Mouse (Mus musculus) midbrain, postnatal 0 days (tissue): Measurements from ENCODE around the gene Gm10160. TPM values are rescaled to one million over a fixed set of nuclear protein-coding genes. Genes with fewer than 3 reads are reported as not detected.
A peak's percentile ranks its signal among the peaks of the same experiment; 100 is the strongest.
"Not testable (repeated sequence)": the region's sequence is repeated elsewhere in the genome, so short reads cannot be mapped to it uniquely, and the experiment has no call there.

ENCODE experiments used
- ATAC-seq: fragments of 200-750 bp; cut with Nextera tagmentation; 2 replicates; pipeline ENCODE4 v1.8.0; 2017; ENCODE audit warnings: moderate number of reproducible peaks, mild to moderate bottlenecking, moderate TSS enrichment, moderate library complexity; ENCODE audit not compliant: low FRiP score
- DNase-seq: peaks from one replicate; pipeline ENCODE4 v3.0.0-alpha.2; 2015; ENCODE audit warnings: low spot score
- H3K27ac ChIP-seq: fragments of 300-500 bp; sonication (generic); 2 replicates; pipeline ENCODE4 v1.5.1; 2014; ENCODE audit warnings: low read depth, mild to moderate bottlenecking, low read length, mixed read lengths
- H3K27me3 ChIP-seq: fragments of 300-500 bp; sonication (generic); 2 replicates; pipeline ENCODE4 v1.6.1; 2014; ENCODE audit warnings: low read length, control low read depth, mixed read lengths; ENCODE audit not compliant: insufficient read depth
- H3K36me3 ChIP-seq: fragments of 300-500 bp; sonication (generic); 2 replicates; pipeline ENCODE4 v1.6.1; 2014; ENCODE audit warnings: low read length, control low read depth, mixed read lengths; ENCODE audit not compliant: insufficient read depth
- H3K4me1 ChIP-seq: fragments of 300-500 bp; sonication (generic); 2 replicates; pipeline ENCODE4 v1.6.1; 2014; ENCODE audit warnings: mild to moderate bottlenecking, control low read depth, antibody characterized with exemption, low read length, mixed read lengths; ENCODE audit not compliant: insufficient read depth
- H3K4me2 ChIP-seq: fragments of 300-500 bp; sonication (generic); 2 replicates; pipeline ENCODE4 v1.6.1; 2014; ENCODE audit warnings: low read depth, mild to moderate bottlenecking, low read length, mixed read lengths; ENCODE audit not compliant: poor library complexity, severe bottlenecking
- H3K4me3 ChIP-seq: fragments of 300-500 bp; sonication (generic); 2 replicates; pipeline ENCODE4 v1.5.1; 2014; ENCODE audit warnings: low read depth, mild to moderate bottlenecking, low read length, moderate library complexity
- H3K9ac ChIP-seq: fragments of 300-500 bp; sonication (generic); replicated peaks from 2 replicates; pipeline ENCODE4 v1.6.1; 2014; ENCODE audit warnings: mild to moderate bottlenecking, low read length, moderate library complexity, mixed read lengths; ENCODE audit not compliant: poor library complexity, severe bottlenecking
- H3K9me3 ChIP-seq: fragments of 300-500 bp; sonication (generic); 2 replicates; pipeline ENCODE4 v1.6.1; 2016; ENCODE audit warnings: low read length, control low read depth
- CTCF ChIP-seq: IDR thresholded peaks from 2 replicates; pipeline ENCODE4 v1.5.1; 2016; ENCODE audit warnings: antibody characterized with exemption, mild to moderate bottlenecking
- WGBS: fragments of 180-500 bp; shearing (Covaris S2); extraction: QIAGEN DNeasy Blood & Tissue Kit; methylation state at CpG from one replicate; pipeline ENCODE4 v1.1.7; 2014; 5-methylcytosine and 5-hydroxymethylcytosine counted together
- polyA plus RNA-seq: library from polyadenylated mRNA; unstranded; fragments of >200 nt; fragmentation: Nextera tagmentation; extraction: Ambion mirVana; gene quantifications from 2 replicates; pipeline ENCODE4 v1.2.1, GENCODE M21; 2015
- total RNA-seq: library from RNA; depleted of rRNA; stranded (reverse); fragments of >200 nt; gene quantifications from 2 replicates; pipeline ENCODE4 v1.2.3, GENCODE M21; 2014

Gene Gm10160
- total and polyA plus RNA-seq, 2 experiments from 2014 or later, result not detected

GRCm38 (mm10) chr7:81842141-81842540 lies 13.5 kb downstream of the Gm10160 start:
- Histone ChIP-seq H3K4me1 (no peaks in the 10 kb centered on the region; the same call in 1 of the 2 replicates), H3K9me3 (no peaks in the 10 kb centered on the region), H3K27me3 (no peaks in the 10 kb centered on the region), H3K4me3 (no peak overlapping the region), H3K9ac (no peak overlapping the region), H3K27ac (no peak overlapping the region), H3K36me3 (no peaks in the 10 kb centered on the region), H3K4me2 (no peak overlapping the region)
- DNase-seq (no peak), ATAC-seq (no peak)
- 90% methylated on average over 7 of the region's 7 CpGs for WGBS
- TF ChIP-seq CTCF, result no peak

GRCm38 (mm10) chr7:81841439-81841838 lies 14.2 kb downstream of the Gm10160 start:
- DNase-seq (no peak), ATAC-seq (no peak)
- WGBS, result 87% methylated on average over 6 of the region's 6 CpGs
- no peaks in the 10 kb centered on the region for H3K36me3 ChIP-seq
- H3K9ac ChIP-seq, result no peak overlapping the region
- no peaks in the 10 kb centered on the region; the same call in 1 of the 2 replicates for H3K4me1 ChIP-seq
- no peak overlapping the region for H3K4me2 ChIP-seq
- H3K9me3 ChIP-seq, result no peaks in the 10 kb centered on the region
- no peaks in the 10 kb centered on the region for H3K27me3 ChIP-seq
- H3K4me3 ChIP-seq, result no peak overlapping the region
- no peak for TF ChIP-seq CTCF
- no peak overlapping the region for H3K27ac ChIP-seq

- H3K9ac ChIP-seq, result 0 out of 2 replicates have a peak overlapping the region, but pooled peaks have one; percentile 13
- WGBS, result 46% methylated on average over 7 of the region's 7 CpGs
- H3K4me2 ChIP-seq, result no peak overlapping the region
- H3K9me3 ChIP-seq, result no peaks in the 10 kb centered on the region
- ATAC-seq (no peak), DNase-seq (no peak)
- no peaks in the 10 kb centered on the region for H3K36me3 ChIP-seq
- H3K27me3 ChIP-seq, result no peaks in the 10 kb centered on the region
- H3K4me1 ChIP-seq, result no peaks in the 10 kb centered on the region; the same call in 1 of the 2 replicates
- H3K4me3 ChIP-seq, result no peak overlapping the region
- H3K27ac ChIP-seq, result peak overlapping the region; percentile 43; the same call in 1 of the 2 replicates
- TF ChIP-seq CTCF, result no peak
These were observed 14.9 kb downstream of the Gm10160 start for GRCm38 (mm10) chr7:81840661-81841181.

GRCm38 (mm10) chr7:81839746-81840145 lies 15.8 kb downstream of the Gm10160 start:
- DNase-seq, result no peak
- Histone ChIP-seq H3K36me3 (no peaks in the 10 kb centered on the region), H3K4me2 (no peak overlapping the region), H3K9ac (no peak overlapping the region), H3K27me3 (no peaks in the 10 kb centered on the region), H3K4me3 (no peak overlapping the region), H3K27ac (no peak overlapping the region), H3K4me1 (no peaks in the 10 kb centered on the region; the same call in 1 of the 2 replicates), H3K9me3 (no peaks in the 10 kb centered on the region)
- no peak for TF ChIP-seq CTCF
- 76% methylated on average over 6 of the region's 6 CpGs for WGBS
- no peak for ATAC-seq

GRCm38 (mm10) chr7:81837771-81838170 lies 17.8 kb downstream of the Gm10160 start:
- not testable (repeated sequence) for H3K4me2 ChIP-seq, H3K4me3 ChIP-seq, H3K9me3 ChIP-seq, H3K36me3 ChIP-seq, H3K27ac ChIP-seq, DNase-seq, H3K9ac ChIP-seq, H3K27me3 ChIP-seq, H3K4me1 ChIP-seq, ATAC-seq
- WGBS, result 90% methylated on average over 5 of the region's 5 CpGs

- WGBS, result 91% methylated on average over 5 of the region's 5 CpGs
- Histone ChIP-seq H3K4me3 (no peak overlapping the region), H3K9ac (no peak overlapping the region), H3K36me3 (no peaks in the 10 kb centered on the region), H3K27ac (no peak overlapping the region), H3K4me1 (no peaks in the 10 kb centered on the region; the same call in 1 of the 2 replicates), H3K9me3 (no peaks in the 10 kb centered on the region), H3K27me3 (no peaks in the 10 kb centered on the region), H3K4me2 (no peak overlapping the region)
- DNase-seq, result no peak
- no peak for ATAC-seq
- no peak for TF ChIP-seq CTCF
These were observed 20.2 kb downstream of the Gm10160 start for GRCm38 (mm10) chr7:81835430-81835829.
